Mouse (Mus musculus) heart, postnatal 0 days (tissue): Measurements from ENCODE around the gene Il1r2. TPM values are rescaled to one million over a fixed set of nuclear protein-coding genes. Genes with fewer than 3 reads are reported as not detected.

ENCODE experiments used
- ATAC-seq: fragments of 200-750 bp; cut with Nextera tagmentation; 2 replicates; pipeline ENCODE4 v1.8.0; 2017; ENCODE audit warnings: low read depth, moderate number of reproducible peaks, moderate library complexity; ENCODE audit not compliant: insufficient read depth
- DNase-seq: peaks from one replicate; pipeline ENCODE4 v3.0.0-alpha.2; 2016; ENCODE audit warnings: low spot score
- H3K27ac ChIP-seq: fragments of 300-500 bp; sonication (generic); 2 replicates; pipeline ENCODE4 v1.5.1; 2014; ENCODE audit warnings: low read depth, mild to moderate bottlenecking
- H3K27me3 ChIP-seq: fragments of 300-500 bp; sonication (generic); 2 replicates; pipeline ENCODE4 v1.6.1; 2014; ENCODE audit warnings: low read length, mixed read lengths; ENCODE audit not compliant: control insufficient read depth, insufficient read depth
- H3K36me3 ChIP-seq: fragments of 300-500 bp; sonication (generic); replicated peaks from 2 replicates; pipeline ENCODE4 v1.6.1; 2014; ENCODE audit warnings: low read length, mixed read lengths; ENCODE audit not compliant: control insufficient read depth, insufficient read depth
- H3K4me1 ChIP-seq: fragments of 300-500 bp; sonication (generic); 2 replicates; pipeline ENCODE4 v1.6.1; 2014; ENCODE audit warnings: antibody characterized with exemption; ENCODE audit not compliant: control insufficient read depth, insufficient read depth
- H3K4me2 ChIP-seq: fragments of 300-500 bp; sonication (generic); 2 replicates; pipeline ENCODE4 v1.6.1; 2014; ENCODE audit warnings: low read depth, mild to moderate bottlenecking, low read length, moderate library complexity
- H3K4me3 ChIP-seq: fragments of 300-500 bp; sonication (generic); 2 replicates; pipeline ENCODE4 v1.5.1; 2014; ENCODE audit warnings: low read depth, low read length
- H3K9ac ChIP-seq: fragments of 300-500 bp; sonication (generic); replicated peaks from 2 replicates; pipeline ENCODE4 v1.6.1; 2014; ENCODE audit warnings: low read depth, low read length, mixed read lengths
- H3K9me3 ChIP-seq: fragments of 300-500 bp; sonication (generic); replicated peaks from 2 replicates; pipeline ENCODE4 v1.6.1; 2016; ENCODE audit warnings: low read length; ENCODE audit not compliant: control insufficient read depth
- CTCF ChIP-seq: IDR thresholded peaks from 2 replicates; pipeline ENCODE4 v1.5.1; 2016; ENCODE audit warnings: antibody characterized with exemption, control low read depth, low read depth
- EP300 ChIP-seq: IDR thresholded peaks from 2 replicates; pipeline ENCODE4 v1.6.1; 2016; ENCODE audit warnings: antibody characterized with exemption, low read depth
- WGBS: fragments of 180-500 bp; shearing (Covaris S2); extraction: QIAGEN DNeasy Blood & Tissue Kit; methylation state at CpG from one replicate; pipeline ENCODE4 v1.1.7; 2014; 5-methylcytosine and 5-hydroxymethylcytosine counted together
- polyA plus RNA-seq: library from polyadenylated mRNA; unstranded; fragments of >200 nt; fragmentation: Nextera tagmentation; extraction: Ambion mirVana; gene quantifications from 2 replicates; pipeline ENCODE4 v1.2.1, GENCODE M21; 2015
- total RNA-seq: library from RNA; depleted of rRNA; stranded (reverse); fragments of >200 nt; gene quantifications from 2 replicates; pipeline ENCODE4 v1.2.3, GENCODE M21; 2014; ENCODE audit warnings: low replicate concordance

The Il1r2 gene
- total and polyA plus RNA-seq, 2 experiments from 2014 or later, result 0.15 to 1.1 TPM

DNA sequence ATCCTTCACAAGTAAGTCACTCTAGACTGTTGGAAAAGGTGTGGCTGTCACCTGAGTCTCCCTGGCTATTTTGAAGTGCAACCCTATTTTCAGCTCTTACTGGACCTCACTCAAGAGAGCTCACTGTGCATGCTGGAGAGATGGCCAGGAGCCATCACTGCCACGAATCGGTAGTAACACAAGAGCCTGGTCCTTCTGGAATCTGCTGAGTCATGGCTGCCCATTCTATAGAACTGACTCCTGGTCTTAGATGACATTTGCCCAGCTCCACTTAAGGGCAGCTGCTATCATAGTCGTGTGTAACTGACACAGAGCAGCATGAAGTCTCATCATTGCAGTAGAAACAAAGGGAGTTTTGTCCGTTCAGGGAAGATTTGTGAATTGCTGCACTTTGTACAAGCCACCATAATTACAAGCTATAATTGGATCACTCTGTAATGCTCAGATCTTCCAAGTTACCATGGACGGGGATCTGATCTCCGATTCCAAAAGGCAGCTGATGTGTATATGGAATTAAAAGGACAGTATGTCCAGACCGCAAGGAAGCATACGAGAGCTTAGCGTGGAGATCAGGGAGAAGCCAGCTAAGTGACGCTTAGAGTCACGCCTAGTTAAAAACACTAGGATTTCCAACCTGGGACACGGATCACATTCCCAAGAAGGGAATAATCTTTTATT, 40.0 kb upstream of the Il1r2 start:
- 60% methylated on average over 12 of the region's 12 CpGs for WGBS
- H3K27me3 ChIP-seq, result no peaks in the 10 kb centered on the region
- no peak overlapping the region for H3K4me2 ChIP-seq
- H3K27ac ChIP-seq, result no peak overlapping the region
- ATAC-seq, result peak; percentile 59
- H3K36me3 ChIP-seq, result no peaks in the 10 kb centered on the region; the same call in 1 of the 2 replicates
- no peak overlapping the region for H3K4me3 ChIP-seq
- peak; percentile 37 for DNase-seq
- no peaks in the 10 kb centered on the region for H3K9me3 ChIP-seq
- peaks cover 10% of the 10 kb centered on the region for H3K4me1 ChIP-seq
- TF ChIP-seq EP300 (no peak), CTCF (no peak)
- H3K9ac ChIP-seq, result no peak overlapping the region

DNA sequence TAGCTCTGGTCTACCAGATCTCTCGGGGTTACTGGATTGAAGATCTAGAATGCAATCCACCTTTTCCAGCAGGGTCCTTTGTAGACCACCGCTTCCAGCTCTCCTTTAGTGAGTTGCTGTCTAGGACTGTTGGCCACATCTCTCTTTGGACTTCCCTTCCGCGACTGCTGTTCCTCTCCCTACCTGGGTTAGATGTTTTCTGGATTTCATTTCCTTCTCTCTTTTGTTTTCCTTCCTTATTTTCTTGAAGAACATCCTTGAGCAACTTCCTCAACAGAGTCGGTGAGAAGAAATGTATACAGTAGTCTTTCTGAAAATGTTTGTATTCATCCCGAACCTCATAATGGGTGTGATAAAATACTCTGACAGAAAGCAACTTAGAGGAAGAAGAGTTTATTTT, 36.0 kb upstream of the Il1r2 start:
- TF ChIP-seq CTCF (no peak), EP300 (no peak)
- WGBS, result 87% methylated on average over 6 of the region's 6 CpGs
- ATAC-seq (no peak), DNase-seq (no peak)
- Histone ChIP-seq H3K4me1 (peaks cover 10% of the 10 kb centered on the region), H3K27ac (no peak overlapping the region), H3K27me3 (no peaks in the 10 kb centered on the region), H3K36me3 (no peaks in the 10 kb centered on the region), H3K9ac (no peak overlapping the region), H3K4me3 (no peak overlapping the region), H3K9me3 (no peaks in the 10 kb centered on the region), H3K4me2 (no peak overlapping the region)

DNA sequence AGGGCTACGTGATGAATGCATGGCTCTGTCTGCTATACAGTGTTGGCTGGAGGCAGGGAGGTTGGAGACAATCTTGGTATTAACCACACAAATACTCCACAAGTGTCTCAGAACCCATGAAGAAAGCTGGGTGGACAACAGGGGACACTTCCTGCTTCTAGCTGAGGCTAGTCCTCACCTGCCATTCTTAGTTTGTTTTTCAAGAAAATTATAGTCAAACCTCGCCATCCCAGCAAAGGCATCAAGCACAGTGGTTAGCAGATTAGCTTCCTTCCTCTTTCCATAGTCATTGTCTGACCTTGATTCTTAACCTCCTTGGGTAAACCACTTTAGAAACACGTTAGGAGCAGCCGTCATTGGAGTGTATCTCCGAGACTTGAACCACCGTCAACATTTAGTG, 28.2 kb upstream of the Il1r2 start:
- no peaks in the 10 kb centered on the region for H3K36me3 ChIP-seq
- no peak overlapping the region for H3K9ac ChIP-seq
- ATAC-seq (no peak), DNase-seq (no peak)
- no peaks in the 10 kb centered on the region for H3K4me1 ChIP-seq
- H3K4me3 ChIP-seq, result no peak overlapping the region
- H3K9me3 ChIP-seq, result 0 out of 2 replicates have a peak, but pooled peaks cover 3% of the 10 kb centered on the region
- no peak for TF ChIP-seq EP300
- WGBS, result 57% methylated on average over 6 of the region's 6 CpGs
- H3K27ac ChIP-seq, result no peak overlapping the region
- H3K27me3 ChIP-seq, result no peaks in the 10 kb centered on the region
- no peak overlapping the region for H3K4me2 ChIP-seq

DNA sequence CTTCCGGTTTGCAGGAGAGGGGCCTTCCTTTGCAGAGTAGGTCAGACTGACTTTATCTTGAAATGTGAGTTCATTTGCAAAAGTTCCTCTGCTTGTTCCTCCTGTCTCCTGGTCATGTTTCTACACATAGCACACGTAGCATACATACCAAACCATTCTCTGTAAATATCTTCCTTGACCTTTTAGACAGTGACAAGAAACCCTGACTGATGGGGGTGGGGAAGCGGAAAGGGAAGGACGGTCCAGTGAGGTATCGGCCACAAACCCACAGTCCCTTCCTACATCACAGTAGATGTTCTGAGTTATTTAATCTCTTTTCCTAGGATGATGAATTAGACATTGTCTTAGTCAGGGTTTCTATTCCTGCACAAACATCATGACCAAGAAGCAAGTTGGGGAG, 27.3 kb upstream of the Il1r2 start:
- Histone ChIP-seq H3K9me3 (0 out of 2 replicates have a peak, but pooled peaks cover 3% of the 10 kb centered on the region), H3K36me3 (no peaks in the 10 kb centered on the region), H3K9ac (no peak overlapping the region), H3K4me3 (no peak overlapping the region), H3K27ac (no peak overlapping the region), H3K4me2 (no peak overlapping the region), H3K27me3 (no peaks in the 10 kb centered on the region), H3K4me1 (no peaks in the 10 kb centered on the region)
- ATAC-seq (no peak), DNase-seq (no peak)
- 68% methylated on average over 5 of the region's 5 CpGs for WGBS
- TF ChIP-seq EP300 (no peak), CTCF (no peak)

DNA sequence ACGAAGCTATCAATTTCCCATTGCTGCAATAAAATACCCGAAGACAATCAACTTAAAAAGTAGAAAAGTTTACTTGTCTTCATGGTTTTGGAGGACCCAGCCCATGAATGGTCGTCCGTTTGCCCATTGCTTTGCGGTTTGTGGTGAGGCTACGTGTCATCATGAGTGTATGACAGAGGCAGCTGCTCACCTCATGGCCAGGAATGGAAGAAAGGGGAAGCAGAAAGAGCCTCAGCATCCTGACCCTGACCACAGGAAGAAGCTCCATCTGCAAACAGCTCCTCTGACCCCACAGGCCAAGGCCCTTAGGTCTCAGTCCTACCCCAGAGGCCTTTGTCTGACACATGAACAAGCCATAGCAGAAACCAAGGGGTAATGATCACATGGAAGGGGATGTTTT, 22.7 kb upstream of the Il1r2 start:
- TF ChIP-seq CTCF (no peak), EP300 (no peak)
- DNase-seq, result no peak

DNA sequence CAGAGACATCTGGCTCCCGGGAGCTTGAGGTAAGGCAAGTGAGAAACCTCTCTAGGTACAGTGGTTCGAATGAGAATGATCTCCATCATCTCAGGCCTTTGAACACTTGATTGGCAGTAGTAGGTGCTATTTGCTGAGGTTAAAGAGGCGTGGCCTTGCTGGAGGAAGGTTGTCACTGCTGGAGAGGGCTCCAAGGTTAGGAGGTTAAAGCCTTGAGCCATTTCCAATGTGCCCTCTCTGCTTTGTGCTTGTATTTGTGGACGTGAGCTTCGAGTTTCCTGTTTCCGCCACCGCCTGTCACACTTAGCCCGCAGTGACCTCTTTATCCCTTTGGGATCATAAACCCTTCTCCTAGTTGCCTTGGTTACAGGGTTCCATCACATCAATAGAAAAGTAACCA, 21.7 kb upstream of the Il1r2 start:
- H3K4me1 ChIP-seq, result no peaks in the 10 kb centered on the region
- no peak overlapping the region for H3K4me2 ChIP-seq
- H3K27me3 ChIP-seq, result no peaks in the 10 kb centered on the region
- H3K4me3 ChIP-seq, result no peak overlapping the region
- H3K9ac ChIP-seq, result no peak overlapping the region
- no peak overlapping the region for H3K27ac ChIP-seq
- no peaks in the 10 kb centered on the region for H3K36me3 ChIP-seq
- ATAC-seq (no peak), DNase-seq (no peak)
- 51% methylated on average over 8 of the region's 8 CpGs for WGBS
- no peaks in the 10 kb centered on the region for H3K9me3 ChIP-seq
- TF ChIP-seq EP300 (no peak), CTCF (no peak)

More for the DNA sequence above, 22.7 kb upstream of the Il1r2 start:
- H3K4me2 ChIP-seq, result no peak overlapping the region
- H3K27ac ChIP-seq, result no peak overlapping the region
- no peaks in the 10 kb centered on the region for H3K36me3 ChIP-seq
- H3K27me3 ChIP-seq, result no peaks in the 10 kb centered on the region
- ATAC-seq, result no peak
- H3K9ac ChIP-seq, result no peak overlapping the region
- H3K9me3 ChIP-seq, result no peaks in the 10 kb centered on the region
- no peak overlapping the region for H3K4me3 ChIP-seq
- 88% methylated on average over 6 of the region's 6 CpGs for WGBS
- H3K4me1 ChIP-seq, result no peaks in the 10 kb centered on the region
